Mouse (Mus musculus) E14TG2a.4 (cell line): ENCODE measurements around the gene Olfr665.
"Not testable (repeated sequence)": the region's sequence is repeated elsewhere in the genome, so short reads cannot be mapped to it uniquely, and the experiment has no call there.

Experiments used
- H3K27me3 ChIP-seq: 2 replicates; pipeline ENCODE4 v1.6.1; 2014; ENCODE audit warnings: low read length, control low read depth; ENCODE audit not compliant: insufficient read depth
- H3K36me3 ChIP-seq: 2 replicates; pipeline ENCODE4 v1.6.1; 2014; ENCODE audit warnings: low read length, control low read depth; ENCODE audit not compliant: insufficient read depth
- H3K4me1 ChIP-seq: replicated peaks from 2 replicates; pipeline ENCODE4 v1.6.1; 2014; ENCODE audit warnings: low read depth, low read length, control low read depth
- H3K4me3 ChIP-seq: replicated peaks from 2 replicates; pipeline ENCODE4 v1.5.1; 2014; ENCODE audit warnings: mild to moderate bottlenecking, low read length
- H3K9me3 ChIP-seq: 2 replicates; pipeline ENCODE4 v1.6.1; 2014; ENCODE audit warnings: low read length, control low read depth
- CTCF ChIP-seq: conservative IDR thresholded peaks from 2 replicates; pipeline ENCODE4 v1.5.1; 2014; ENCODE audit warnings: low read length
- NANOG ChIP-seq: IDR thresholded peaks from 2 replicates; pipeline ENCODE4 v1.6.1; 2014; ENCODE audit warnings: borderline replicate concordance, low read length, mixed read lengths
- POU5F1 ChIP-seq: IDR thresholded peaks from 2 replicates; pipeline ENCODE4 v1.6.1; 2014; ENCODE audit warnings: low read length, borderline replicate concordance

The Olfr665 gene

GRCm38 (mm10) chr7:104877731-104878130 lies at the start of gene Olfr665:
Gene Olfr665 (plus strand): TSS chr7:104878031.
- Histone ChIP-seq H3K4me3 (no peak within 1 kb of the TSS), H3K4me1 (no peaks in the 10 kb centered on the region), H3K36me3 (no peaks in the 10 kb centered on the region), H3K9me3 (no peaks in the 10 kb centered on the region), H3K27me3 (no peaks in the 10 kb centered on the region)
- TF ChIP-seq POU5F1, result no peak
- no peak for TF ChIP-seq NANOG
- TF ChIP-seq CTCF, result no peak

- no peaks in the 10 kb centered on the region for H3K36me3 ChIP-seq
- H3K9me3 ChIP-seq, result no peaks in the 10 kb centered on the region
- no peak within 1 kb of the TSS for H3K4me3 ChIP-seq
- no peaks in the 10 kb centered on the region for H3K27me3 ChIP-seq
- no peaks in the 10 kb centered on the region for H3K4me1 ChIP-seq
- TF ChIP-seq NANOG (no peak), CTCF (no peak), POU5F1 (no peak)
Observed at GRCm38 (mm10) chr7:104842503-104842902, 35.3 kb upstream of the Olfr665 start, which contains the start of gene Usp17lb. Gene Usp17lb (minus strand): TSS chr7:104842603.

- H3K36me3 ChIP-seq, result no peaks in the 10 kb centered on the region
- H3K27me3 ChIP-seq, result no peaks in the 10 kb centered on the region
- H3K4me3 ChIP-seq, result no peak overlapping the region
- H3K9me3 ChIP-seq, result no peaks in the 10 kb centered on the region
- no peaks in the 10 kb centered on the region for H3K4me1 ChIP-seq
- TF ChIP-seq POU5F1 (no peak), CTCF (no peak), NANOG (no peak)
Observed at GRCm38 (mm10) chr7:104843731-104844287, 34.0 kb upstream of the Olfr665 start.

- not testable (repeated sequence) for H3K36me3 ChIP-seq, H3K9me3 ChIP-seq, H3K4me3 ChIP-seq, H3K4me1 ChIP-seq, H3K27me3 ChIP-seq
Observed at GRCm38 (mm10) chr7:104851546-104851945, 26.3 kb upstream of the Olfr665 start.

GRCm38 (mm10) chr7:104855248-104855750 lies 22.5 kb upstream of the Olfr665 start:
- H3K4me1 ChIP-seq, result 0 out of 2 replicates have a peak, but pooled peaks cover 4% of the 10 kb centered on the region
- no peak for TF ChIP-seq POU5F1
- no peak for TF ChIP-seq NANOG
- TF ChIP-seq CTCF, result no peak

GRCm38 (mm10) chr7:104856709-104857108 lies 21.1 kb upstream of the Olfr665 start, which contains the start of gene Usp17la:
Gene Usp17la (plus strand): TSS chr7:104857009.
- H3K4me1 ChIP-seq, H3K36me3 ChIP-seq, H3K4me3 ChIP-seq, H3K27me3 ChIP-seq, H3K9me3 ChIP-seq: not testable (repeated sequence)

More at GRCm38 (mm10) chr7:104855248-104855750, 22.5 kb upstream of the Olfr665 start:
- Histone ChIP-seq H3K27me3 (no peaks in the 10 kb centered on the region), H3K36me3 (no peaks in the 10 kb centered on the region), H3K9me3 (no peaks in the 10 kb centered on the region), H3K4me3 (no peak overlapping the region)

GRCm38 (mm10) chr7:104857683-104858082 lies 20.1 kb upstream of the Olfr665 start:
- Histone ChIP-seq H3K4me3 (no peak overlapping the region), H3K9me3 (no peaks in the 10 kb centered on the region), H3K4me1 (no peaks in the 10 kb centered on the region), H3K36me3 (no peaks in the 10 kb centered on the region), H3K27me3 (no peaks in the 10 kb centered on the region)
- TF ChIP-seq NANOG, result no peak
- no peak for TF ChIP-seq CTCF
- TF ChIP-seq POU5F1, result no peak

GRCm38 (mm10) chr7:104861381-104861780 lies 16.4 kb upstream of the Olfr665 start:
- Histone ChIP-seq H3K36me3 (no peaks in the 10 kb centered on the region), H3K4me1 (no peaks in the 10 kb centered on the region), H3K27me3 (no peaks in the 10 kb centered on the region), H3K9me3 (no peaks in the 10 kb centered on the region), H3K4me3 (no peak overlapping the region)
- TF ChIP-seq NANOG, result no peak
- no peak for TF ChIP-seq CTCF
- TF ChIP-seq POU5F1, result no peak

- Histone ChIP-seq H3K9me3 (no peaks in the 10 kb centered on the region), H3K36me3 (no peaks in the 10 kb centered on the region), H3K4me1 (no peaks in the 10 kb centered on the region), H3K4me3 (no peak within 1 kb of the TSS), H3K27me3 (no peaks in the 10 kb centered on the region)
- TF ChIP-seq NANOG (no peak), CTCF (no peak), POU5F1 (no peak)
Observed at GRCm38 (mm10) chr7:104895852-104896251, 18.0 kb downstream of the Olfr665 start, which contains the start of gene Olfr666. Gene Olfr666 (minus strand): TSS chr7:104895952.
